Mouse (Mus musculus) limb, embryonic 11.5 days (tissue): Measurements from ENCODE around the gene Col6a3. TPM values are rescaled to one million over a fixed set of nuclear protein-coding genes. Genes with fewer than 3 reads are reported as not detected.

Source experiments
- ATAC-seq: fragments of 200-750 bp; cut with Nextera tagmentation; 2 replicates; pipeline ENCODE4 v1.8.0; 2017; ENCODE audit warnings: low read depth; ENCODE audit not compliant: insufficient number of reproducible peaks, low FRiP score, low TSS enrichment
- DNase-seq: peaks from one replicate; pipeline ENCODE4 v3.0.0-alpha.2; 2015; ENCODE audit warnings: low spot score
- H3K27ac ChIP-seq: fragments of 300-500 bp; sonication (generic); replicated peaks from 2 replicates; pipeline ENCODE4 v1.5.1; 2014; ENCODE audit warnings: low read depth, mild to moderate bottlenecking, low read length
- H3K27me3 ChIP-seq: fragments of 300-500 bp; sonication (generic); 2 replicates; pipeline ENCODE4 v1.6.1; 2014; ENCODE audit warnings: mild to moderate bottlenecking, low read length, mixed read lengths; ENCODE audit not compliant: control insufficient read depth, insufficient read depth
- H3K36me3 ChIP-seq: fragments of 300-500 bp; sonication (generic); 2 replicates; pipeline ENCODE4 v1.6.1; 2014; ENCODE audit warnings: mild to moderate bottlenecking, low read length, moderate library complexity, mixed read lengths; ENCODE audit not compliant: control insufficient read depth, insufficient read depth
- H3K4me1 ChIP-seq: fragments of 300-500 bp; sonication (generic); 2 replicates; pipeline ENCODE4 v1.6.1; 2014; ENCODE audit warnings: low read length, mixed read lengths; ENCODE audit not compliant: control insufficient read depth, insufficient read depth
- H3K4me2 ChIP-seq: fragments of 300-500 bp; sonication (generic); 2 replicates; pipeline ENCODE4 v1.6.1; 2014; ENCODE audit warnings: low read depth, mild to moderate bottlenecking, moderate library complexity; ENCODE audit not compliant: severe bottlenecking
- H3K4me3 ChIP-seq: fragments of 300-500 bp; sonication (generic); 2 replicates; pipeline ENCODE4 v1.5.1; 2014; ENCODE audit warnings: low read depth, low read length
- H3K9ac ChIP-seq: fragments of 300-500 bp; sonication (generic); 2 replicates; pipeline ENCODE4 v1.6.1; 2014; ENCODE audit warnings: mild to moderate bottlenecking, low read length
- H3K9me3 ChIP-seq: fragments of 300-500 bp; sonication (generic); 2 replicates; pipeline ENCODE4 v1.6.1; 2016; ENCODE audit warnings: low read length; ENCODE audit not compliant: control insufficient read depth
- WGBS: fragments of 180-500 bp; shearing (Covaris S2); extraction: QIAGEN DNeasy Blood & Tissue Kit; methylation state at CpG from one replicate; pipeline ENCODE4 v1.1.7; 2014; 5-methylcytosine and 5-hydroxymethylcytosine counted together
- polyA plus RNA-seq: library from polyadenylated mRNA; unstranded; fragments of >200 nt; fragmentation: Nextera tagmentation; extraction: Ambion mirVana; gene quantifications from 2 replicates; pipeline ENCODE4 v1.2.1, GENCODE M21; 2014

Gene Col6a3
- polyA plus RNA-seq, 1 experiment from 2014 or later, result 7.5 TPM

DNA sequence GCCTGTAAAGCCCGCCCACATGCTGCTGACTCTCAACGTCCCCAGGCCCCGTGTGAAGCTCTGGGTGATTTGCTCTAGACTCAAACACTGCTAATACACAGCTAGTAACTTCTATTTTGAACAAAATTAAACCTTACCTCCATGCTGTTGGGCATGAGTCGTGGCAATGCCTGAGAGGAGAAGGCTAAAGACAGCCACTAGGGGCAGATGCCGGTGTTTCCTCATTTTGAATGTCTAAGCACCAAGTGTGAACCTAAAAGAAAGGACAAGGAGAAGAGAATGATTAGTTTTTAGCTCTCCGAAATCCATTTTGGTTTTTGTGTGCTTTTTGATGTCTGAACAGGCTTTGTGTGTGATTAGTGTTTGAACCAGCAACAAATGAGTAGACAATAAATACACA lies 13.8 kb downstream of the Col6a3 start:
- Histone ChIP-seq H3K36me3 (no peaks in the 10 kb centered on the region), H3K27me3 (no peaks in the 10 kb centered on the region), H3K4me2 (no peak overlapping the region), H3K27ac (no peak overlapping the region), H3K4me1 (no peaks in the 10 kb centered on the region), H3K9me3 (no peaks in the 10 kb centered on the region), H3K4me3 (no peak overlapping the region), H3K9ac (no peak overlapping the region)
- WGBS, result 53% methylated on average over 6 of the region's 6 CpGs
- ATAC-seq (no peak), DNase-seq (no peak)

DNA sequence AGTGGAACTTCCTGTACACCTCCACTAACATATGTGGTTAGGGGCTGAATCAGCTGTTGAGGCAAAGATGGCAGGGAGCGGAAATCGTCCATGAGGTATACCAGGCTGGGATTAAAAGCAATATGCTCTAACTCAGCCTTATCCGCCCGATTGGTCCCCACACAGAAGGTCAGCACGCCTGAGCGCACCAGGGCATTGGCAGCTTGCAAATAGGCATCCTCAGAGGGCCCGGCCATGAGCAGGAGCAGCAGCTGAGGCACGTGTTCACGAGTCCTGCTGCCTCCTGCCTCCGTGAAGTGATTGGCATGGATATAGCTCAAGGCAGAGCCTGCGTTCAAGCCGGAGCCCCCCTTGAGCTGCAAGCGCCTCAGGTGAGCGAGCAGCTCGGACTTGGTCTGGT lies 30.5 kb downstream of the Col6a3 start:
- H3K36me3 ChIP-seq, result no peaks in the 10 kb centered on the region

DNA sequence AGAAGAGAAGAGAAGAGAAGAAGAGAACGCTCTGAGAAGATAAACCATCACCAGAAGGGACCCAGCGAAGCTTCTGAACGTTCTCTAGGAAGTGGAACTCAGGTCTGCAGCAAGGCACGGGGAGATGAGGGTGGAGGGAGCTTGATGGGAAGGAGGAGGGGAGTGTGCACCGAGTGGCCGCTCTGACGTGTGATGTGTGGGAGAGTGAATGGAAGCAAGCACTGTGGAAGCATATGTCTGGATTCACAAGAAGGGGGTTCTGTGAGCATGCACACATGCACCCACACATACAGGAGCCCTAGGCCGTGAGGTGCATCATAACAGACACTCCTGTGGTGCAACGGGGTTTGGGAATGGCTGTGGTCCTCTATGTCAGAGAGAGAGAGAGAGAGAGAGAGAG lies 34.8 kb downstream of the Col6a3 start:
- no peaks in the 10 kb centered on the region for H3K27me3 ChIP-seq
- no peak overlapping the region for H3K4me2 ChIP-seq
- DNase-seq (no peak), ATAC-seq (no peak)
- no peaks in the 10 kb centered on the region for H3K9me3 ChIP-seq
- H3K36me3 ChIP-seq, result no peaks in the 10 kb centered on the region
- no peak overlapping the region for H3K9ac ChIP-seq
- H3K4me1 ChIP-seq, result no peaks in the 10 kb centered on the region
- no peak overlapping the region for H3K4me3 ChIP-seq
- no peak overlapping the region for H3K27ac ChIP-seq
- 75% methylated on average over 9 of the region's 9 CpGs for WGBS

More for the DNA sequence above, 30.5 kb downstream of the Col6a3 start:
- ATAC-seq (no peak), DNase-seq (no peak)
- H3K4me3 ChIP-seq, result no peak overlapping the region
- H3K9ac ChIP-seq, result no peak overlapping the region
- H3K4me2 ChIP-seq, result no peak overlapping the region
- H3K9me3 ChIP-seq, result no peaks in the 10 kb centered on the region
- H3K4me1 ChIP-seq, result no peaks in the 10 kb centered on the region
- H3K27me3 ChIP-seq, result no peaks in the 10 kb centered on the region
- no peak overlapping the region for H3K27ac ChIP-seq
- 88% methylated on average over 15 of the region's 15 CpGs for WGBS

DNA sequence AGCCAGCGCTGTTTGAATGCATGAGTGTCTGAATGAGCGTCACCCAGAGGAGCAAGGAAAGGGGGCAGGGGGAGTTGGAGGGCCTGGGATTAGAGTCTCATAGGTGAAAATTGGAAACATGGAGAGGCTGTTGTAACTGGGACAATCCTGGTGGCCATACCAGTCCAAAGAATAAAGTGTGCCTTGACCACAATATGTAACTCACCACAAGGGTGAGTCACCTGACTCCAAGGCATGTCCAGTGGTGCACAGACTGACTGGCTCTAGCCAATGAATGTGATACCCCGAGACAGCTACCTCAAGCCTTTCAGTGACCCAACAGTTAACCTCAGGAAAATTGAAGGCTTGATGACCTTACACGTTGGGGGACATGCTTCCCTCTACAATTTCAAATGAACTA lies 40.7 kb downstream of the Col6a3 start:
- Histone ChIP-seq H3K4me2 (no peak overlapping the region), H3K36me3 (no peaks in the 10 kb centered on the region), H3K9ac (no peak overlapping the region), H3K4me1 (no peaks in the 10 kb centered on the region), H3K27me3 (no peaks in the 10 kb centered on the region), H3K9me3 (no peaks in the 10 kb centered on the region), H3K4me3 (no peak overlapping the region), H3K27ac (no peak overlapping the region)
- 90% methylated on average over 4 of the region's 4 CpGs for WGBS
- DNase-seq, result no peak
- ATAC-seq, result no peak

DNA sequence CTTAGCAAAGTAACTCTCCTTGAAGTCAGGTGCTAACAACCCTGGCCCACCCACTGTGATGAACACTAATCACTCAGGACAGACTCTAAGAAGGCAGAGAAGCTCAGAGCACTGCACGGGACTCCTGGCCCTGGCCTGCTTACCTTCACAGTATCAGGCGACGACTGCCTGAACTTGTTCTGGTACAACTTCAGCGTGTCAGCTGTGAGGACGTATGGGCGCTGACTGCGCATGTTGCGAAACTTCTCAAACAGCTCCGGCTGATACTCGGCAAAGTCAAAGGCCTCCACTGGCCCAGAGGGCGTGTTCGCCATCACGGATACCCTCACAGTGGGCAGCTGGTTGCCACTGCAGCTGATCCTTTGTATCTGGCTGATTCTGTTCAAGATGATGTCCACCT lies 42.7 kb downstream of the Col6a3 start:
- H3K9ac ChIP-seq, result no peak overlapping the region
- ATAC-seq (no peak), DNase-seq (no peak)
- H3K27ac ChIP-seq, result no peak overlapping the region
- H3K4me1 ChIP-seq, result no peaks in the 10 kb centered on the region
- WGBS, result 77% methylated on average over 13 of the region's 13 CpGs
- no peak overlapping the region for H3K4me2 ChIP-seq
- H3K27me3 ChIP-seq, result no peaks in the 10 kb centered on the region
- H3K9me3 ChIP-seq, result no peaks in the 10 kb centered on the region
- no peak overlapping the region for H3K4me3 ChIP-seq
- no peaks in the 10 kb centered on the region for H3K36me3 ChIP-seq

DNA sequence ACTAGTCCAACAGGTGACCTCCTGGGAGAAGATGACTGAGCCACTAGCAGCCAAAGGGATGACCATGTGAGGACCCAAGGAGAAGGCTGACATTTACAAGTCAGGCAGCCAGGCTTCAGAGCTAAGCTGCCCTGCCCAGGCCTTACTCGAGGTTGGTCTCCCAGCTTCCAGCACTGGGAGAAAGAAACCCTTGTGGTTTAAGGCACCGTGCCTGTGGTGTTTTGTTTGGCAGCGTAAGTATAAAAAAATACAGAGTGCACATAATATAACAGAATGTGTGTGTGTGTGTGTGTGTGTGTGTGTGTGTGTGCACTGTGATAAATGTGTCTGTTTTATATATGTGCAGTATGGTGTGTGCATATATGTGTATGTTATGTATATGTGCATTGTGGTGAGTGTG lies 43.3 kb downstream of the Col6a3 start:
- ATAC-seq (no peak), DNase-seq (no peak)
- Histone ChIP-seq H3K27ac (no peak overlapping the region), H3K9ac (no peak overlapping the region), H3K9me3 (no peaks in the 10 kb centered on the region), H3K4me1 (no peaks in the 10 kb centered on the region), H3K36me3 (no peaks in the 10 kb centered on the region), H3K4me3 (no peak overlapping the region), H3K4me2 (no peak overlapping the region), H3K27me3 (no peaks in the 10 kb centered on the region)
- WGBS, result 89% methylated on average over 3 of the region's 3 CpGs

DNA sequence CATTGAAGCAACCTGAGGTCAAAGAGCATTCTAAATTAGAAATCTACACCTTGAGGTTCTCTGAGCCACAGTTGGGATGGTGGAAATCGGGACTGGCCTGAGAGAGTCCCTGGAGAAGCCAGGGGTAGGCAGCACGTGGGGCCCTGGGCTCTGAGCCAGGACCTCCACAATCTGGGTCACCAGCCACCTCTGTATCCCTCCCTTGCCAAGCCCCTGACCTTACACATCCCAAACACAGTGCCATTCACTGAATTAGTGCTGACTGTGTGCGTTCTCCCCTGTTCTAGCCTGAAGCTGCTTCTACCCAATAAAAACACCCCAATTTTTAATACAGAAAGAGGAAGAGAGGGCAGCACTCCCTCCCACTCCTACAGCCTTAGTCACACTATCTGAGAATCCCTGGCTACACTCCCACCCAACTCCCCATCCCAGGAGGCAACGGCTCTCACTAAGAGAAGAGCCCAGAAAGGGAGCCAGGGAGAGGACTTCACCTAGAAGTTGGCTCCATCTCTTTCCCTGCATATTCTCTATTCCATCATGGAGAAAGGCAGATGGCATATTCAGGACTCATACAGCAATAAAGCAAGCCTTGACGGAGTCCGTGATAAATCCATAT lies 46.4 kb downstream of the Col6a3 start:
- Histone ChIP-seq H3K27me3 (no peaks in the 10 kb centered on the region), H3K36me3 (no peaks in the 10 kb centered on the region), H3K27ac (no peak overlapping the region), H3K4me1 (no peaks in the 10 kb centered on the region), H3K4me3 (no peak overlapping the region), H3K9me3 (no peaks in the 10 kb centered on the region), H3K4me2 (no peak overlapping the region), H3K9ac (no peak overlapping the region)
- WGBS, result 87% methylated on average over 6 of the region's 6 CpGs
- DNase-seq (no peak), ATAC-seq (no peak)

DNA sequence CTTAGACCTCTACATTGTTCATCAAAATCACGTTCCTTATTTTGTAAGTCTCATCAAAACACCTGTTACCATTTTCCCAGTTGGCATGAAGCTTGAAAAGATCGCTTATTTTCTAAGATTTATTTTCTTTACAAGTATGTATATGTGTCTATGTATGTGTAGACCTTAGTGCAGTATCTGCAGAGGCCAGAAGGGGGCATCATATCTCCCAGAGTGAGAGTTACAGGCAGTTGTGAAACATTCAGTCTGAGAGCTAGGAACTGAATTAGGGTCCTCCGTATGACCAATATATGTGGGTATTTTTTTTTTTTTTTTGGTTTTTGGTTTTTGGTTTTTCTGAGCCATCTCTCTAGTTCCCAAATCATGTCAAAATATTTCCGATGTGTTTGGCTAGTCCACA lies 50.4 kb downstream of the Col6a3 start:
- DNase-seq (no peak), ATAC-seq (no peak)
- H3K4me2 ChIP-seq, result no peak overlapping the region
- no peaks in the 10 kb centered on the region for H3K27me3 ChIP-seq
- no peak overlapping the region for H3K27ac ChIP-seq
- H3K4me1 ChIP-seq, result no peaks in the 10 kb centered on the region
- no peaks in the 10 kb centered on the region for H3K36me3 ChIP-seq
- no peak overlapping the region for H3K9ac ChIP-seq
- no peaks in the 10 kb centered on the region for H3K9me3 ChIP-seq
- 91% methylated on average over 4 of the region's 4 CpGs for WGBS
- H3K4me3 ChIP-seq, result no peak overlapping the region

DNA sequence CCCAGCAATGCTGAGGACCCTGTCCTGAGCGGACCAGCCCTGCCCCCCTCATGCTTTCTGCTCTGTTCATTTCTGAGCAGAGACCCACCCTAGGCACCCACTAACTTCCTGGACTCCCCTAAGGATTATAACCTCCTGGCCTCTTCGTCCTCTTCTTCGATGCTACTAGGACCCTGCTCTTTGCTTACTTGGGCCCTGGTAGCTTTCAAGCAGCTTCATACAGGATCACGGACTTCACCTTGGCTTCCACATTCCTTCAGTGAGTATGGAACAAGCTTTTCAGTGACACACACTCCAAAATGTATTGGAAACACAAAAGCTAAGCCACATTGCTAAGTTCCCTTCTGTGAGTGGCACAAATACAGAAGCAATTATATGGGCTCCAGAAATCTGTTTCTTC lies 52.8 kb downstream of the Col6a3 start:
- WGBS, result 92% methylated on average over 4 of the region's 4 CpGs
- H3K9ac ChIP-seq, result no peak overlapping the region
- H3K4me1 ChIP-seq, result no peaks in the 10 kb centered on the region
- no peak for DNase-seq
- no peak overlapping the region for H3K4me3 ChIP-seq
- H3K27me3 ChIP-seq, result no peaks in the 10 kb centered on the region
- H3K27ac ChIP-seq, result no peak overlapping the region
- H3K4me2 ChIP-seq, result no peak overlapping the region
- no peaks in the 10 kb centered on the region for H3K36me3 ChIP-seq
- H3K9me3 ChIP-seq, result no peaks in the 10 kb centered on the region
- ATAC-seq, result no peak
